Mouse (Mus musculus): ENCODE measurements around the gene Zfp644. TPM values are rescaled to one million over a fixed set of nuclear protein-coding genes. Genes with fewer than 3 reads are reported as not detected.

Gene Zfp644
- 44.8 and 59.8 TPM in 2 replicates for polyA plus RNA-seq (2015; fragmentation: Nextera tagmentation; extraction: Ambion mirVana)

DNA sequence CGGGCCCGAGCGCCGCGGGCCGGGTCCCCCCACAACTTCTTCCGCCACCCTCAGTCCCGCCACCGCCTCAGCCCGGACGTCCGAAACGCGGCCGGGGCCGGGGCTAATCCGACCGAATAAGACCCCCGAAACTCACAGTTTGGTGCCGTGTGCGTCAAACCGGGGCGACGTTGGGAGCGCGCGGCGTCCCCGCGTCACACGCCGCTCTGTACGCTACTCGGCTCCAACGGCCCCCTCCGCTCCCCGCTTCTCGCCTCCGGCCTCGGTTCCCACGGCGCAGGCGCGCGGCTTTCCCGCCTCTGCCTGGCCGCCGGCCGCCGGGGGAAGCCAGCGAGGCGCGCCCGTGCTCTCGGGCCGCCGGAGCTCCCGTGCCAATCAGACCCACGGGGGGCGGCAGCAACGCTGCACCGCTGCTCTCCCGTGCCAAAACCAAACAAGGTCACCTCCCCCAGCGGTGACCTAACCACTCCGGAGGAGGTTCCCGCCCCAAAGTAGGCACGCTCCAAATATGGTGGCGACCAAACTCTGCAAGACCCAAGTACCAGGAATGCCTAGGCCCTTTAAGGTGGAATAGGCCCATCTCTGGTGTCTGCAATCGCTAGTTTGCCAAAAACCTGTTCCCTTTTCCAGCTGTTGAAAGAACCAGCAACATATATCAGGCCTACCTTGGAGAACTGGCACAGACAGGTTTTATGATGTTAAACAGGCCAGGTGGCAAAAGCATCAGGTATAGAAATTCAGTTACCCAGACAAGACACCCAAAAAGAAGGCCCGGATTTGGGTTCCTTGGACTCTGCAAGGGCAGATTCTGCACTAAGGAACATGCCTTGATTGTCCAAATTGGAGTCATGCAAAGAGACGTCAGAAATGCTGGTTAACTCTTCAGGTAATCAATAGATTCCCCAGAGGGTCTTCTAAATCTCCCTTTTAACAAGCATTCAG, at the start of gene Zfp644:
TSS of gene Zfp644 (minus strand) at position 892 of the 942 bp plus-strand sequence.
- ATAC-seq (ENCODE audit: low FRiP score, low TSS enrichment), result peak; percentile 95
- Histone ChIP-seq H3K9ac (replicated peaks; ENCODE audit: low read length) (peak within 1 kb of the TSS; percentile 99), H3K9me3 (ENCODE audit: low read length) (no peaks in the 10 kb centered on the region), H3K4me2 (replicated peaks; ENCODE audit: low read depth, low read length) (peak within 1 kb of the TSS; percentile 77), H3K27me3 (ENCODE audit: insufficient read depth, low read length) (no peaks in the 10 kb centered on the region), H3K27ac (ENCODE audit: low read length) (peak within 1 kb of the TSS; percentile 99), H3K4me1 (ENCODE audit: insufficient read depth, low read length) (peaks cover 28% of the 10 kb centered on the region), H3K36me3 (ENCODE audit: insufficient read depth, low read length) (peaks cover 5% of the 10 kb centered on the region; the same call in 1 of the 2 replicates), H3K4me3 (ENCODE audit: low read length) (peak within 1 kb of the TSS; percentile 88)
- 2% methylated on average over 70 of the region's 71 CpGs for WGBS

DNA sequence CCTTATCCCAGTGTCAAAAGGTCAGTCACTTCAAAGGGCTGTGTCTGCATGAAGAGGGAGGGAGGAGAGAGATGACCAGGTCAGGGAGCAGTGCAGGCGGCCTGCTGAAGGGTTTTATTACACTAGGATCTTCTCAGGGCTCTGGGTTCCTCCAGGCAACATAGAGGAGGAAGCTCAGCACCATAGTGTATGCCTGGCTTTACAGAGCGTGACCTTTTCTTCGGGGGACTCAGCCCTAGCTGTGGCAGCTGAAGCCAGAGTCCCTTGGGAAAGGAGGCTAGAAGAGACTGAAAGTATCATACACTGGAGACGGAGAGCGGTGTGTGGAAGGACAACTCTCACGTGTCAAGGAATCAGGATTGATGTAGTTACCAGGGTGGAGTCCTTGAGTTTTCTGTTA, 42.6 kb upstream of the Zfp644 start:
- Histone ChIP-seq H3K4me1 (ENCODE audit: insufficient read depth, low read length) (peaks cover 6% of the 10 kb centered on the region), H3K4me3 (ENCODE audit: low read length) (no peak overlapping the region), H3K27ac (ENCODE audit: low read length) (no peak overlapping the region), H3K36me3 (ENCODE audit: insufficient read depth, low read length) (no peaks in the 10 kb centered on the region), H3K27me3 (ENCODE audit: insufficient read depth, low read length) (no peaks in the 10 kb centered on the region), H3K9me3 (ENCODE audit: low read length) (no peaks in the 10 kb centered on the region), H3K9ac (replicated peaks; ENCODE audit: low read length) (no peak overlapping the region), H3K4me2 (replicated peaks; ENCODE audit: low read depth, low read length) (no peak overlapping the region)
- peak; percentile 91 for ATAC-seq (ENCODE audit: low FRiP score, low TSS enrichment)
- 11% methylated on average over 6 of the region's 6 CpGs for WGBS

DNA sequence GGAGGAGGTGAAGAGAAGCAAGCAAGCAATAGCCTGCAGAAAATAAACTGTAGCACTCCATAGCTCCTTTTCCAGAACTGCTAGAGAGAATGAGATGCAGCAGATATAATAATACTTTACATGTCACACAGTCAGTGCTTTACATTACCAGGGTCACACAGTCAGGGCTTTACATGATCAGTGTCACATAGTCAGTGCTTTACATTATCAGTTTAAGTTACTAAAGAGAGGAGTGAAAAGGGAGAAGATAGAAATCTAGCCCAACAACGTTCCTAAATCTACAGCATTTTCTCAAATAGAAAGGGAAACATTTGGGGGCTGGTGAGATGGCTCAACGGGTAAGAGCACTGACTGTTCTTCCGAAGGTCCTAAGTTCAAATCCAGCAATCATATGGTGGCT, 26.4 kb upstream of the Zfp644 start:
- Histone ChIP-seq H3K27ac (ENCODE audit: low read length) (no peak overlapping the region), H3K36me3 (ENCODE audit: insufficient read depth, low read length) (no peaks in the 10 kb centered on the region), H3K4me2 (replicated peaks; ENCODE audit: low read depth, low read length) (no peak overlapping the region), H3K9me3 (ENCODE audit: low read length) (no peaks in the 10 kb centered on the region), H3K4me1 (ENCODE audit: insufficient read depth, low read length) (no peaks in the 10 kb centered on the region), H3K9ac (replicated peaks; ENCODE audit: low read length) (no peak overlapping the region), H3K27me3 (ENCODE audit: insufficient read depth, low read length) (no peaks in the 10 kb centered on the region), H3K4me3 (ENCODE audit: low read length) (no peak overlapping the region)
- 87% methylated on average over 3 of the region's 3 CpGs for WGBS
- no peak for ATAC-seq (ENCODE audit: low FRiP score, low TSS enrichment)

DNA sequence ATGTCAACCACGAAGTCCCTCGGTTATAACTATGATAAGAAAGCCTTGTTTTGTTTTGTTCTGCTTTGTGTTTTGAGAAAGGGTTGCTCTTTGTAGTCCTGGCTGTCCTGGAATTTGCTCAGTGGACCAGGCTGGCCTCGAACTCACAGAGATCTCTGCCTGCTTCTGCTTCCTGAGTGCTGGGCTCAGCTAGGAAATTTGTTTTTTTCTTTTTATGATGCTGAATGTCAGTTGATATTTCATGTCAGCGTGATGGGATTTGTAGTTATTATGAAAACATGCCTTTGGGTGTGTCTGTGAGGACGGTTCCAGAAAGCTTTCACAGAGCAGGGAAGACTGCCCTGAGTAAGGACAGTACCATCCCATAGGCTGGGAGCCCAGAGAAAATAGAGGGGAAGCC, 25.7 kb upstream of the Zfp644 start:
- no peak for ATAC-seq (ENCODE audit: low FRiP score, low TSS enrichment)
- H3K27ac ChIP-seq (ENCODE audit: low read length), result no peak overlapping the region

DNA sequence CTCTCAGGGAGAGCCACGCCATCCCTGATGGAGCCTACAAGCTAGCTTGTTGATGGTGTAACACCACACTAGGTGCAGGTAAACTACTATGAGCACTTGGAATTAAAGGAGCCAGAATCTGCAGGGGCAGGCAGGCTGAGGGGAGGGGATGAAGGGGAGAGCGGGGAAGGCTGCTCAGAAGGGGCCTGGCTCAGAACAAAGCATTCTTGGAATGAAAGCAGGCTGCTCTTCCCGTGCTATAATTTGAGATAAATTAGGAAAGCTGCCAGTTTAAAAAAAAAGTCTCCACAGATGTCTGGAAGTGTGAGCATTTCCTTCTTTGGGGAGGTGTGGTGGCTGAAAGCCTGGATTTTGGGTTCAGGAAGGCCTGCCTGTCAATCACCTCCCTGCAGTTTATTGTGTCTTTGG, 14.8 kb upstream of the Zfp644 start:
- Histone ChIP-seq H3K9me3 (ENCODE audit: low read length) (no peaks in the 10 kb centered on the region), H3K4me2 (replicated peaks; ENCODE audit: low read depth, low read length) (no peak overlapping the region), H3K4me3 (ENCODE audit: low read length) (no peak overlapping the region), H3K27ac (ENCODE audit: low read length) (peak overlapping the region; percentile 69; the same call in 1 of the 2 replicates), H3K27me3 (ENCODE audit: insufficient read depth, low read length) (no peaks in the 10 kb centered on the region), H3K36me3 (ENCODE audit: insufficient read depth, low read length) (no peaks in the 10 kb centered on the region), H3K4me1 (ENCODE audit: insufficient read depth, low read length) (peaks cover 15% of the 10 kb centered on the region), H3K9ac (replicated peaks; ENCODE audit: low read length) (peak overlapping the region; percentile 33; the same call in 1 of the 2 replicates)
- peak; percentile 70 for ATAC-seq (ENCODE audit: low FRiP score, low TSS enrichment)
- WGBS, result 41% methylated on average over 3 of the region's 3 CpGs

More for the DNA sequence above, 25.7 kb upstream of the Zfp644 start:
- H3K9me3 ChIP-seq (ENCODE audit: low read length), result no peaks in the 10 kb centered on the region
- no peaks in the 10 kb centered on the region for H3K27me3 ChIP-seq (ENCODE audit: insufficient read depth, low read length)
- no peak overlapping the region for H3K4me3 ChIP-seq (ENCODE audit: low read length)
- H3K4me1 ChIP-seq (ENCODE audit: insufficient read depth, low read length), result no peaks in the 10 kb centered on the region
- WGBS, result 82% methylated on average over 5 of the region's 5 CpGs
- no peaks in the 10 kb centered on the region for H3K36me3 ChIP-seq (ENCODE audit: insufficient read depth, low read length)
- no peak overlapping the region for H3K9ac ChIP-seq (replicated peaks; ENCODE audit: low read length)
- H3K4me2 ChIP-seq (replicated peaks; ENCODE audit: low read depth, low read length), result no peak overlapping the region

DNA sequence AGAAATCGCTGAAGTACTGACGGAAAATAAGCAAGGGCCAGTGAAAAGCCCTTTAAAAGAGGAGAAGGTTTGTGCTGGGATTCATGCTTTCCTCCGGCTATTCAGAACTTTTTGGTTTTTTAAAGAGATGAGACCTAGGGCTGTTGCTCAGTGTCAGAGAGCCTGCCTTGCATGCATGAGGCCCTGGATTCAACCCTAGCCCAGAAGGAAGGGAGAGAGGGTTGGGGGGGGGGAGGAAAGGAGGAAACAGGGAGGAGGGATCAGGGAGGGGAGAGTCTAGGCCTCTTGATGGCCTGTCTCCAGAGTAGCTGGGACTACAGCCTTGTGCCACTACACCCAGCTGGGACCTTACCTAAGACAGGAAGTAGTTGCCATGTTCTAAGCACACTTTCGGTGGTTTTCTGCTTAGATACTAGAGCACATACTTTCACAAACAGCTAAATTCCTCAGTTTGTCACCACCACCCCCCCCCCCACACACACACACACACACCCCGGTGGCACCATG, 14.2 kb upstream of the Zfp644 start:
- 72% methylated on average over 5 of the region's 5 CpGs for WGBS
- ATAC-seq (ENCODE audit: low FRiP score, low TSS enrichment), result peak; percentile 57

DNA sequence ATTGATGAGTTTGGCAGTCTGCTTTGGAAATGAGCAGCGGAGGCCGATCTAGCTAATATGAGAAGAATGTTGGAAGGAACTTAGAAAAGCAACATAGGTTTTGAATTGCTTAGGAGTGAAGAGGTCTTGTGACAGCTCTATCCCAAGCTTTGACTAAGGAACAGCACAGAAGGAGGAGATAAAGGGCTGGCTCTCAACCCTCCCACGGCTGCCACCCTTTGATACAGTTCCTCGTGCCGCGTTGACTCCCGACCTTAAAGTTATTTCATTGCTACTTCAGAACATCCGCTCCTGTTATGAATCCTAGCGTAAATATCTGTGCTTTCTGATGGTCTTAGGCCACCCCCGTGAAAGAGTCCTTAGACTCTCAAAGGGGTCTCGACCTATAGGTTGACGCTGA, 13.5 kb upstream of the Zfp644 start:
- H3K27me3 ChIP-seq (ENCODE audit: insufficient read depth, low read length), result no peaks in the 10 kb centered on the region
- H3K36me3 ChIP-seq (ENCODE audit: insufficient read depth, low read length), result no peaks in the 10 kb centered on the region
- H3K4me1 ChIP-seq (ENCODE audit: insufficient read depth, low read length), result peaks cover 15% of the 10 kb centered on the region
- no peak overlapping the region for H3K4me2 ChIP-seq (replicated peaks; ENCODE audit: low read depth, low read length)
- H3K27ac ChIP-seq (ENCODE audit: low read length), result no peak overlapping the region
- H3K9ac ChIP-seq (replicated peaks; ENCODE audit: low read length), result no peak overlapping the region
- H3K4me3 ChIP-seq (ENCODE audit: low read length), result no peak overlapping the region
- no peaks in the 10 kb centered on the region for H3K9me3 ChIP-seq (ENCODE audit: low read length)
- no peak for ATAC-seq (ENCODE audit: low FRiP score, low TSS enrichment)
- WGBS, result 48% methylated on average over 12 of the region's 12 CpGs

More for the DNA sequence above, 14.2 kb upstream of the Zfp644 start:
- H3K9ac ChIP-seq (replicated peaks; ENCODE audit: low read length), result no peak overlapping the region
- no peak overlapping the region for H3K4me3 ChIP-seq (ENCODE audit: low read length)
- H3K9me3 ChIP-seq (ENCODE audit: low read length), result no peaks in the 10 kb centered on the region
- H3K4me2 ChIP-seq (replicated peaks; ENCODE audit: low read depth, low read length), result no peak overlapping the region
- peak overlapping the region; percentile 69; the same call in 1 of the 2 replicates for H3K27ac ChIP-seq (ENCODE audit: low read length)
- H3K36me3 ChIP-seq (ENCODE audit: insufficient read depth, low read length), result no peaks in the 10 kb centered on the region
- no peaks in the 10 kb centered on the region for H3K27me3 ChIP-seq (ENCODE audit: insufficient read depth, low read length)
- H3K4me1 ChIP-seq (ENCODE audit: insufficient read depth, low read length), result peaks cover 15% of the 10 kb centered on the region

DNA sequence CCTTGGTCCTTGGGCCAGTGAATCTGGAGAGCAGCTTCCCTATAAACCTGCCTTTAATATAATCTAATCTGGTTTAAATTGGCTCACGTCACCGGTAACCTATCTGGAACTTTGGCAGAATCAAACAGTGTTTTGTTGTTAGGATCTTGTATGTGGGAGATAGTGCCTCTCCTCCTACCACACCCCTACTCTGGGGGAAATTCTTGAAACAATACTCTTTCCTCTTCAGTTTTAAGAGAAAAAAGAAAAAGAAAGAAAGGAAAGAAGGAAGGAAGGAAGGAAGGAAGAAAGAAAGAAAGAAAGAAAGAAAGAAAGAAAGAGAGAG, 13.0 kb upstream of the Zfp644 start:
- Histone ChIP-seq H3K4me1 (ENCODE audit: insufficient read depth, low read length) (peaks cover 15% of the 10 kb centered on the region), H3K4me3 (ENCODE audit: low read length) (no peak overlapping the region), H3K9me3 (ENCODE audit: low read length) (no peaks in the 10 kb centered on the region), H3K4me2 (replicated peaks; ENCODE audit: low read depth, low read length) (no peak overlapping the region), H3K27ac (ENCODE audit: low read length) (no peak overlapping the region), H3K36me3 (ENCODE audit: insufficient read depth, low read length) (no peaks in the 10 kb centered on the region), H3K9ac (replicated peaks; ENCODE audit: low read length) (no peak overlapping the region), H3K27me3 (ENCODE audit: insufficient read depth, low read length) (no peaks in the 10 kb centered on the region)
- 54% methylated on average over 2 of the region's 2 CpGs for WGBS
- ATAC-seq (ENCODE audit: low FRiP score, low TSS enrichment), result no peak

DNA sequence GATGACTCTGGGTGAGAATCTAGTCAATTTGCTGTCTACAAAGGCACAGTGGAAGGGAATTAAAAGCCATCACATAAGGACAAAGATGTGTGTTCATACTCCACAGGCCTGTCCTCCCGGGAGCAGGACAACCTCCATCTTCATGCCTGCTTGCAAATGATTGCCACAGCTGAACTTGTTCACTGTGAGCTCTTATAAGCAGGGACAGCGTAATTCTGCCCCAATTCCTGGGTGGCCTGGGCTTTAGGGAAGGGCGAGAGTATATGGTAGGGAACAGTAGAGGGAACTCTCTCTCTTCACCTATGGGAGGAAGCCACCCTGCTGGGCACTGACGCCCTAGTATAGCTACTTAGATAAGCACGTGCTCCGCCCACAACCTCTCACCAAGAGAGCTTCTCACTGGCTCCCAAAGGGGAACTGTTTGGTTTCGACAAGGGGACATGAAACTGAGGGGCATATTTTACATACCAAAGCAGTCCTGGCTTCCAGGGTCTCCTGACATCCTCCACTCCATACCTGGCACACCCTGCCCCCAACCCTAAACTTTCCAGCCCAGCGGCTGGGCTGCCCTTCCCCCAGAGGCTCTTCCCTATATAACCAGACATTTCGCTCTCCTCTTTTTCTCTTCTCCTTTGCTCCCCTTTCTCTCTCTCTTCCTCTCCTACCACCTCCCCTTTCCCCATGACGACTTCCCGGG, 12.4 kb upstream of the Zfp644 start:
- Histone ChIP-seq H3K27ac (ENCODE audit: low read length) (no peak overlapping the region), H3K9ac (replicated peaks; ENCODE audit: low read length) (no peak overlapping the region), H3K4me1 (ENCODE audit: insufficient read depth, low read length) (peaks cover 15% of the 10 kb centered on the region), H3K27me3 (ENCODE audit: insufficient read depth, low read length) (no peaks in the 10 kb centered on the region), H3K4me2 (replicated peaks; ENCODE audit: low read depth, low read length) (no peak overlapping the region), H3K9me3 (ENCODE audit: low read length) (no peaks in the 10 kb centered on the region), H3K36me3 (ENCODE audit: insufficient read depth, low read length) (no peaks in the 10 kb centered on the region), H3K4me3 (ENCODE audit: low read length) (no peak overlapping the region)
- 49% methylated on average over 11 of the region's 11 CpGs for WGBS
- no peak for ATAC-seq (ENCODE audit: low FRiP score, low TSS enrichment)

Measured in kidney, embryonic 16.5 days (tissue).